Mouse (Mus musculus): ENCODE data around the gene BC052040.

DNA sequence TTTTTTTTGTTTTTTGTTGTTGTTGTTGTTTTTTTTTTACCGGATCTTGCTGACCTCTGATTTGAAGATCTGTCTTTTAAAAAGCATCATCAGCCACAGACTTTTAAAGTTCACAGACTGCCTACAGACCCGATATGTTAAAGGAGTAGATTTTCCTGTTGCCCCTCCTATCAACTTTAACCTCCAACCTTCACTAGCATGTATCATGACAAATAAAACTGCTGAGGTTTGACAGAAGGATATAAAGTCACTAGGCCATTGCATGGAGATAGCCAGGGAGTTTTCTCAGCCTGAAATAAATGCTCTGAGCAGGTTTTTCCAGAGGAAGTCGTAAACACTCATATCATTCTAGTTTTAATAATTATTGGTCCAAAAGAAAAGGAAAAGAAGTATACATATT lies 136.5 kb downstream of the BC052040 start:
- no peak for TF ChIP-seq POLR2A (IDR thresholded peaks at IDR 0.05; ENCODE audit: borderline replicate concordance, low read depth, low read length)
- TF ChIP-seq CTCF (IDR thresholded peaks at IDR 0.05; ENCODE audit: low read depth, low read length), result no peak

All from bone marrow macrophage, adult 2 months (primary cell).